Mouse (Mus musculus) frontal cortex, postnatal 25 days (tissue): ENCODE data around the gene P3h3.
A peak's percentile ranks its signal among the peaks of the same experiment; 100 is the strongest.
"Not testable (repeated sequence)": the region's sequence is repeated elsewhere in the genome, so short reads cannot be mapped to it uniquely, and the experiment has no call there.

ENCODE experiments used
- DNase-seq, 2 experiments: peaks; one replicate each; pipeline ENCODE4 v3.0.0; 2022; ENCODE audit warnings: low spot score in 2 of 2

P3h3 gene

DNA sequence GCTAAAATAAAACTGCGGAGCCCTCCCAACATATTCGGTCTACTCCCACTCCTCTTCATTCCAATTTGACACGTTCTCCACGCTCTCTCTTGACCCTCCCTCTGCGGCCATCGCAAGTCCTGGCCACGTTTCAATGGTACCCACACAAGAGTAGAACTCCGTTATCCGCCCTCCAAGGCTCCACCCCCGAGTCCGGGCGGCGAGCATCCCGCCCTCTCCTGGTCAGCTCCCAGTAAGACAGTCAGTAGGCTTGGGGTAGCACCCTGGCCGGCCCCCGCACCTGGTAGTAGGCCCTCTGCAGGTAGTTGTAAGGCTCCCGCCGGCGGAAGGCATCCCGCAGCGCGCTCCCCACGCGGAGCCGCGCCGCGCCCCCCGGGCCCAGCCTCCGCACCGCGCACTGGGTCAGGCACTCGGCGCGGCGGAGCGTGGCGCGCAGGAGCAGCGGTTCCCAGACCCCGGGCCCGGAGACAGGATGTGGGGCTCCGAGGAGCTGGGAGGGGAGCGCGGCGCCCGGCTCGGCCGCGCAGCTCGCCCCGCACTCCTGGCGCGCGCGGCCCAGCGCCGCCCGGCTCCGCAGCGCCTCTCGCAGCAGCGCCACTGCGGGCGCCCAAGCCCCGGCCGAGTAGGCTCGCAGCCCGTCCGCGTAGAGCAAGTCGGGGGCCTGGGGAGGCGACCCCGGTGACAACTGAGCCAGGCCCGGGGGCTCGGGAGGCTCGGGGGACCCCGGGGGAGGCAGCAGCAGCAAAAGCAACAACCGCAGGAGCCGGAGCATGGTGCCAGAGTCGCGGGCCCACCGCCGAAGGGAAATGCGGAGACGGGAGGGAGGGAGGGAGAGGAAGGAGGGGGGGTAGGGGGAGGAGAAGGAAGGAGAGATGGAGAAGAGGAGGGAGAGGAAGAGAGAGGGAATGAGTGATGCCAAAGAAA lies at the start of gene P3h3:
TSS of gene P3h3 (minus strand) at position 837 of the 924 bp plus-strand sequence.
- DNase-seq, result peak; percentile 64 to 81

DNA sequence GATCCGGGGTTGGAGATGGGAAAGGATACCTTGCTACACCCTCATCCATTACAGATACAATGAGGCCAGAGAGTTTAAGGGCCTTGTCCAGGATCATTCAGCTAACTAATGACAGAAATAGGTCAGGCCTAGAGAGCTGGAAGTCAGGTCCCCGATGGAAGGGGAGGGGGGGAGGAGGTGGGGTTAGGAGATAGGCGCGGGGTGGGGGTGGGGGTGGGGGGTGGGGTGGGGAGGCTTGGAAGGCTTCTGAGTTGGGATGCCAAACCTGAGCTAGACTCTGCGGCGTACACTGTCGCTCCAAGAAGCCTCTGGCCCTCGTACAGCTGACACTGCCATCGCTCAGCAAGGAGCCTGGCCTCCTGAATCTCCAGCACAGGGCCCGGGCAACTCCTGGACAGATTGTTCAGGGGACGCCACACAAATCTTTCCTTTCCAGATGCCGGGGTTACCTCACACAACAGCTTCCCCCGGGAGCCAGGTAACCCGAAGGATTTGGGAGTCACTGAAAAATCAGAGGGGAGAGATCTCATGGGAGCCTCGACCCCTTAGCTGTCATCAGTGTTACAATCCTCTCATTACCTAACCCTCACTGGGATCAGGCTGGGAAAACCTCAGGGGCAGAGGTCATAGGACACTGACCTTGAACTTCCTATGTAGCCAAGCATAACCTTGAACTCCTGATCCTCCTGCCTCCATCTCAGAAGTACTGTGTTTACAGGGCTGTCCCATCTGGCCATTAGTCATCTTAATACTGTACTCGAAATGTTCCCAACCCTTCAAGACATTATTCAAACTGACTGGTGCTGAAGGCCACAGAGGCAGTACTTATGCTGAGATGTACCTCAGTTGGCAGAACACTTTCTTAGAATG lies 47.7 kb upstream of the P3h3 start:
- no peak for DNase-seq

DNA sequence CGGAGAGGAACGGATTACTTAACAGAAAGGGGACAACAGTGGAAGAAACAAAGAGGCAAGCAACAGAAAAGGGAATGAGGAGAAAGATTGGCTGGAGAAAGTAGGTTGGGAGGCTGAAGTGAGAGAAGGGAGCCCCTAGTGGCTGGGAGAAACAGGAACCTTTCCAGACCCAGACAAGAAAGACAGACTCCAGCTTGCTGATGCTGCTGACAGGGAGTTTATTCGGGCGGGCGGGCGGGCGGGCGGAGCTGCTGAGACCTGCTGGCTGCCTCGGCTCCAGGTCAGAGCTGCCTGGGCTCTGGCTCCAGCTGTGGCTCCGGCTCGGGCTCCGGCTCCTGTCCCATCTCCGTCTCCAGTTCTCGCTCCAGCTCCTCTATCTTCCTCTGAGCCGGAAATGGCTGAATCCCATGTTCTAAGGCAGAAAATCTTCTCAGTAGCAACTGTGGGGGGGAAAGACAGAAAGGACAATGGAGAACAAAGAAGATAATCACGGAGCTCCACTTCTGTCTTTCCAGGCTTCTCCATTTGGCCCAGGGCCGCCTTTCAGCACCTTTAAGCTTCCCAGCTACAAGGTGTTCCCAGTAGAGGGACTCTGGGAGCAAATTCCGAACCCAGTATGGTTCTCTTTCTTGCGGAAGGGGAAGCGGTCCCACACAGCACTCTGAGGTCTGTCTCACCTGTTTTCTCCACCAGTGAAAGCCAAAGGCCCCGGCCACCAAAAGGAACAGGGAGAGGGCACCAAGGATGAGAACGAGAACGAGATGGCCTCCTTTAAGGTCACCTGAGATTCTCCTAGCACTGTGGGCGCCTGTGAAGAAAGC lies 46.8 kb upstream of the P3h3 start:
- DNase-seq, result peak; percentile 36 to 51

DNA sequence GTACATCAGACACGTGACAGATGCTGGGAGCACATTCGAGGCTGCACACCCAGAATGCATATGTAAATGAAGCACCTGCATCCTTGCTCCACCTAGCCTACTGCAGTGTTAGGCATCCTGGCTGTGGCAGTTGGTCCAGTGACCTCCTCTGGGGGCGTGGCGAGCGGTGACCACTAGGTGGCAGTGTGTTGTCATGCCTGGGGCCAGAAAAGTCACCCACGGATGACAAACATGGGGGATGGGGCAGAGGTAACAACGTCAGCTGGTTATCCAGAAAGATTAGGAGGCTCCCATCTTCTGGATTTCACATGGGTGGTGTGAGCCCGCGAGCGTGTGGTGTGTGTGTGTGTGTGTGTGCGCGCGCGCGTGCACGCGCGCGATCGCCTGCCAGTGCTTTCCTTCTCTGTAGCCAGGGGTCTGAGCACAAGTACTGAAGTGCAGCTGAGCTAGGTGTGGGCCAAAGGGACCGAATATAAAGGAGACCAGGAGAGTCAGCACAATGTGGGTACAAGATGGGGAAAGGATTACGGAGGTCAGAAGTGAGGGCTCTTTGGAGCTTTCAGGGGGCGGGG lies 46.1 kb upstream of the P3h3 start:
- peak; percentile 89 to 93 for DNase-seq

DNA sequence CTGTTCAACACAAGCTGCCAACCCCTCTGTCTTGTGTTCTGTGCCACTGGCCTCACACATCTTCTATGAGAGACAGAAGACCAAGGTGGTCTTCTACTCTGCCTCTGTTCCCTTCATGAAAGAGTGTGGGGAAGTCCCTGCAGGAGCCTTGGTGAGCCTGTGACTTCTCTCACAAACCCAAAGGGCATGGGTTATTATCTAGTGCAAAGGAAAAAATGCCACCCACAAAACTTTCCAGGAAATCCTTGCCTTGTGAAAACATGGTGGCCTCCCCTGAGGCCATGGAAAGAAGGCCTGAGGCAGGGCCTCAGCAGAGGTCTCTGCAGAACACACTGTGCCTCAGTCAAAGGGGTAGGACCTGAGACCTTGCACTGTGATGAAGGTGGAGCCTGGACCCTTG lies 44.3 kb upstream of the P3h3 start:
- no peak for DNase-seq

DNA sequence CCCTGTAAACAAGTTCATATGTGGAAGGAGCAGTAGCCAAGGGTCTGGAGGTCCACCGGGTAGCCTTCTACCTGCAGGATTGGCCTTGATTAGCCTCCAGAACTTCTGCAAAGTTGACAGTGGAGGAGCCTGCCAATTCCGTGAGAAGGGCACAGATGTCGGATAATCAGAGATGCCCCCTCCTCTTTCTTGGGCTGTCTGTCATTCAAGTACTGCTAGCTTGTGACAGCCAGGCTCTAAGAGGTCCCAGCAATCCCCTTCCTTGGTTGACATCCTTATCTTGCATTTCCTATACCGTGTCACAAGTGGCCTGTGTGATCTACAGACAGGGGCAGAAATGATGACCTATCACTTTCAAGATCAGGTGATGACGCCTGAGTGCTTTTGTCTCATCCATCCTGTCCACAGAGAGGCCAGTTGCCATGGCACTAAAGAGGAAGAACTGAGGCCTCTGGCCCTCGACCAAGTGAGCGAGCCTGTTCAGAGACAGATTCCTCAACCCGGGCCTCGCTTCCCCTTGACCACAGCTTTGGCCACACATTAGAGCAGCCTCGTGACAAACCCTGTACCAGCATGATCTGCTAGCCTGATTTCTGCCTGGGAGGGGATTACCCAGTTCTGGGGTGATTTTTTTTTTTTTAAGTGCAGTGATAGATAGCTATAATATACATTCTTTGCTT lies 43.4 kb upstream of the P3h3 start:
- peak in 1 of 2 experiments; percentile 23 for DNase-seq

DNA sequence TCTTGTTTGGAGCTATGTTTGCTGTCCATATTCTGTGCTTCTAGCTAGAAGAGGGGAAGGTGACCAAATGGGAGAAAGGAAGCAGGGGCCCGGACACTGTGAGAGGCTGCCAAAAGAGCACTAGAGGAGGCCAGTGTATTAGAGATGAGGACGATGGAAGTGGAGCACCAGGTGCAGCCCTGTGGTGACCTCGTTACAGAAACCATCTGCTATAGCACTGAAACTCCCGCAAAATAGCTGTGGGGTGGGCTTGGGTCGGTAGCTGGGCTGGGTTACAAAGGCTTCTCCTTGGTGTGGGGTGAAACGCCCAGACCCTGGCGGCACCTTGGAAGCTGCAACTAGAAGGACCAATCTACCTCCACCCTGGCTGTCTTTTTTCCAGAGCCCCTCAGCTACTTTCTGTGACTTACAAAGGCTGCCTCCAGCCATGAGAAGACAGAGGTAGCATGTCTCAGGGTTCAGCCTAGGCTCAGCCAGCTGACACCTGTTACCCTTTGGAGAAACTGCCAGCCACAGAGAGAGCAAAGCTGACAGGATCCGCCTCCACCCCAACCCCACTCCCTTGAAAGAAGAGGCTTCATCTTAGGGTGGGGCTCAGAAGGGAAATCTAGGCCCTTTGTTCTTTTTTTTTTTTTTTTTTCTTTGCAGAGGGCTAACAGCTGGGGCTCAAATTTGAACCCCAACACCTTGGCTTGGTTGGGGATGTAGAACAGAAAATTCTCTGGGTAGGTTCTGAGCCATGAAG lies 42.7 kb upstream of the P3h3 start:
- no peak for DNase-seq

DNA sequence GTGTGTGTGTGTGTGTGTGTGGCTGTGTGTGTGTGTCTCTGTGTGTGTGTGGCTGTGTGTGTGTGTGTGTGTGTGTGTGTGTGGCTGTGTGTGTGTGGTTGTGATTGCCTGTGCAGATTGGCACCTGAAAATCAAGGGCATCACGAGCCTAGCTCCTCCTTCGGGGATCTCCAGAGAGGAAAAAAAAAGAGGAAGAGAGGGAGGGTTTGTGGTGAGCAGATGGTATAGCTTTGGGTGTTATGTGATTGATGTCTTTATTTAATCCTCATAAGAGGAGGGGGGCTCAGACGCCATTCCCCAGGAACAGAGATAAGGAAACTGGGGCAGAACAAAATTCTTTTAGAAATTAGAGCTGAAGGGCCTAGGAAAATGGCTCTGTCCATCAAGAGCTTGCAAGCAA lies 40.8 kb upstream of the P3h3 start:
- no peak for DNase-seq

DNA sequence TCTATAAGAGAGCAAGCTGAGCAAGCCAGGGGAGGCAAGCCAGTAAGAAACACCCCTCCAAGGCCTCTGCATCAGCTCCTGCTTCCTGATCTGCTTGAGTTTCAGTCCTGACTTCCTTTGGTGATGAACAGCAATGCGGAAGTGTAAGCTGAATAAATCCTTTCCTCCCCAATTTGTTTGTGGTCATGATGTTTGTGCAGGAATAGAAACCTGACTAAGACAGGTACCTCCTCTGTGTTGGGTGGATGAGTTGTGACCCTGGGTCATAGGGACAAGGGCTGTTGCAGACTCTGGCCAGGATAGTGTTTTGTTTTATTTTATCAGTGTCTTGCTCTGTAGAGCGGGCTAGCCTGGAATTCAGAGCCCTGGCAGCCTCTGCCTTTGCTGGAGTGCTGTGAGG lies 36.6 kb upstream of the P3h3 start:
- DNase-seq, result not testable (repeated sequence)

DNA sequence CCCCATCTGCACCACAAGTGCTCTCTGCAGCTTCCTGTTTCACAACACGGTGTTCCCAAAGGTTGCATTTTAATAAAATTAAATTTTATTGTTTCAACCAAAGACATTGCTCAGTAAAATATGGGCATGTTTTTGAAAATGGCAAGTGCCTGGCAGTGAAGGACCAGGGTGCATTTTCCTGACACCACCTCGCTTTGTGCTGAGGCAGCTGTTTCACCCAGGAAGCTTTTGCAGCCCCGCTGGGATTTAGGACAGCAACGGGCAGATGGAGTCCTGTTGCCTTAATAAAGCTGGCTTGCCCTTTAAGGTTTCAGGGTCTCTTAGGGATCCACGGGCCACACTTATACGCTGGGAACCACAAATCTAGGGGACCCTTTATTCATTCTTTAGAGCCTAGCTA lies 33.4 kb upstream of the P3h3 start:
- no peak for DNase-seq

DNA sequence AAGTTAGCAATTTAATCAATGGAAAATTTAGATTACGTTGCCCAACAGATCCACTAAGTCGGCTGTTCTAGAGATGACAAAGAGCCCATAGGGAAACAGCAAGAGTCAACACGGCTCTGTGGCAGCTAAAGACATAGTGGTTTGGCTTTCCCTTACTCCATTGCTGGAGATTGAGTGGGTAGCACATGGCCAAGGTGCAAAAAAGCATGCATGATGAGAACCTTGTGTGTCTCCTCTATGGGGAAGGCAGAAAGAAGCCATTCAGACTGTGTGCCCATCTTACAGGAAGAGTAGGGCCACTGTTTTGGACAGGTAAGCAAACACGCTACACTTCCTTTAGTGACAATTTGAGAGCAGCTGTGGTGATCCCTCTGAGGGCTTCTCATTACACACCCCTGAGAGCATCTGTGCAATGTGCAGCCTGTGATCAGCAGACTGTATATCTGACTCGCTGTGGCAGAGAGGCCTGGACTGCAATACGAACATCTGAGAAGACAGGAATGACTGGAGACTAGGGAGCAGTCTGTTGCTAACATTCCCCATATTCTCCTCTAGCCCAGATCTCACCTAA lies 31.1 kb upstream of the P3h3 start:
- no peak for DNase-seq

DNA sequence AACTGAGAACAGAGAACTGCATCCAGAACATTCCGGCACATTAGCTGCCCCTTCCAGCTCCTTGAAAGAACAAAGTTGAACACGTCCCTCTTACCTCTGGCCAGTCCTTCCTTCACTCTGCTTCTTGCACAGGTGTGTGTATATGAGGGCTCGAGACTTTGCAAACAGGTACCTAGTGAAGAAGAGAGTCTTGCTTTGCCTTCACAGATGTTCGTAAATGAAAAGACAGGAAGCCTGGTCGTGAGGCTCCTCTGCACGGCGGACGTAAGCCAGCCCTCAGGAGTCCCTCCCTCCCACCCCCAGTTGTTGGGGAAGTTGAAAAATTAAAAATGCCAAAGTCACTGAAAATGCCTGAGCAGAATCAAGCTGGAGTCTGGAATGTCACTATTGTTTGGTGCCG lies 30.4 kb upstream of the P3h3 start, which contains the start of gene Cd4:
TSS of gene Cd4 (minus strand) at position 236 of the 400 bp plus-strand sequence.
- no peak for DNase-seq

DNA sequence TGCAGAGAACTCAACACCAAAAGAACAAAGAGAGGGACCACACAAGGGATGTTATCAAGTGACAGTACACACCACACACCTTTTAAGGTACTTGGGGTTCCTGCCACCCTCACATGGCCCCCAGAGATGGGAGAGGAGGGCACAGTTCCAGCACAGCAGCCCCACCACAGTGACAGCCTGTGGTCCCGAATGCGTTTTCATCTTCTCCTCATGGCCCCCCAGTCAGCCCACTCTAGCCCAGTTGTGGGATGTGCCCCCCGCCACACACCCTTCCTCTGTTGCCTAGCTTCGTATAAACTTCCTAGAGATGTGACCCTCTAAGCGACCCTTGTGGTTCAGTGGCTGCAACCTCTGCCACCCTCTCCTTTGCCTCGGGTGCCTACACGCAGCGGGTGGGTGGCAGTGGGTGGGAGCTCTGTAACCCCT lies 28.4 kb upstream of the P3h3 start:
- DNase-seq, result no peak

DNA sequence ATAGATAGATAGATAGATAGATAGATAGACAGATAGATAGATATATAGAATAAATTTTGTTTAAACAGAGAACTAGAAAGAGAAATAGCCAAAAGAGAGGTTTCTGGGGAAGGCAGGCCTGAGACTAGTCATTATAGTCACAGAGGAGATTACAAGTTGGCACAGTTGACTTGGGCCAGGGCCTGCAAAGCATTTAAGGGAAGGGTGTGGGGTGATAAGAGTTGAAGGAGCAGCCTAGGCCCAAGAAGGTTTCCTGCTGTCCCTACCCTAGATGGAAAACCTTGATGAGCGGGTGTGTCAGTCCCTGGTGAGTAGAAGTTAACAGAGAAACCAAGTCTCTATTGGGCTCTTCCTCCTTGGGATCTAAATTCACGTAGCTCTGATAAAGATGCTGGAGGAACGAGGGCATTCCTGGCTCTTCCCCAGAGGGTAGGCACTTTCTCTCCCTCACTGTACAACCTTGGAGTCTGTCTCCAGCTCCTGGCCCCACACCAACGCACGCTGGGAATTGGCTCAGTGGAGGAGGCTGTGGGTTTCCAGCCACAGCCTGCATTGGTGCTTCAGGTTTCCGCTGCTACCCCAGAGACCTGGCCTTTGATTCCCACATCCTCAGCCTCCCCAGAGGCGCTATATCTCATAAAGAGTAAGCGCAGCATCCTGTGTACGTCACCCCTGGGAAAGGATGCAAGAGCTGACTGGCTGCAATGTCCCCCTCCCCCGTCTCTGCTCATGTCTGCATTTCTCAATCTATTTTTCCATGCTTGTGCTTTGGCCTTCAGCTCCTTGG lies 27.4 kb upstream of the P3h3 start:
- DNase-seq, result no peak

DNA sequence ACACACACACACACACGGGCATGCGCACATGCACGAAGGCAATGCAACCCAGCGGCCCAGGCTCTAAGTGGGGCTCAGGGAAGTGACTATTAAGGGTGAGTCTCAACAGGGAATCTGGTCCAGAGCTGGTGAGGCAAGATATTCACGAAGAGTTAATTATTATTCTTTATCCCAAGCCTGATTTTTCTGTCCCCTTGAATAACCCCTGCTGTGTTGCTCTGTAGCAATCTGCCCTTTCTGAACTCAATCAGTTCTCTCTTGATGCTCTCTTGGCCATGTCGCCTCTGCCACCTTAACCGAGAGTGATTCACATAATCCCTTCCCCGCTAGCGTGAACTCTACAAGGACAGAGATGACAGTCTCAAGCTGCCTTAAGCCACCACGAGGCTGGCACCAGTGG lies 25.8 kb upstream of the P3h3 start:
- DNase-seq, result no peak

DNA sequence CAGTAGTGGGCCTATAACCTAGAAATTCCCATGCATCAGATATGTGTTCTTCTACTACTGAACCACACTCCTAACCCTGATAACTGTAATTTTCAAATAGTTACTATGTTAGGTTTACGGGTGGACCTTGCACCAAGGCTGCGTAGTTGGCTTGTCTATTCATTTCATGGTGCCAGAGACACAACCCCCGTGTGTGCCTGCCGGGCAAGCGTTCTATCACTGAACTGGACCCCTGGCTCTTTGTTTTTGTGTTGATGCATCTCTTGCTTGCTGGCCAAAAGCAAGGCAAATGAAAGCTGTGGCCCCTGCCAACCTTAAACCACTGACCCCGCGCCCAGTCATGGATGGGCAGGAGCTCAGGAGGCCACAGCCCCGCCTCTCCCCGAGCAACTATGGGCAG lies 24.3 kb upstream of the P3h3 start:
- DNase-seq, result no peak

DNA sequence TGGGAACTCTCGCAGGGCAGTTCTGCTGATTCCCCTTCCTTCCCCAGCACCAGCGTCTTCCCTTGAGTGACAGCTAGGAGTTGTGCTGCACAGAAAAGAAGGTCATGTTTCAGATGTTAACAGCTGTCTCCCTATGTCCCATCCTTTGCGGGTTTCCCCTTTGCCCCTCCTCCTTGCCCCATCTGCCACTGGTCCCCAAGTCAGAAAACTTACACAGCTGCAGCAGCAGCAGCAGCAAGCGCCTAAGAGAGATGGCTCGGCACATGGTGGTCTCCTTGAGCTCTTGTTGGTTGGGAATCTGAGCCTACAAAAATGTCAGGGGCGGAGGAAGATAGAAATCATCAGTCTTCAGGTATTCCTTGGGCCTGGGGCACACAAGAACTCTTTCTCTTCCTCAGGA lies 21.8 kb upstream of the P3h3 start:
- DNase-seq, result no peak

DNA sequence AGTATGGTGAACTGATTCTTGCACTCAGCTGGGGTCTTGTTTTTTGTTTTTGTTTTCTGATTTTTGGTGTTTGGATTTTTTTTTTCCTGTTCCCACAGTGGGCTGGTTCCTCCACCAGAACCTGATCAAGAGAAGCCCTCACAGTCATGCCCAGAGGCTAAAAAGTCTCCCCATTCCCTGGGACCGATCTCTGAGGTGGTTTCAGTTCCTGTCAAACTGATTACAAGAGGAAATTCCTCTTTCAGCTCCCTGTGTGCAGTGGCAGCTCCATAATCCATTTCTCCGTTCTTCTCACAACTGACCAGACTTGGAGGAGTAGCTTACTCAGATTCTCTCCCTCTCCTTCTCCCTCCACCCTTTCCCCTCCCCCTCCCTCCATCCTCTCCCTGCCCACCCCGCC lies 16.8 kb upstream of the P3h3 start:
- no peak for DNase-seq

DNA sequence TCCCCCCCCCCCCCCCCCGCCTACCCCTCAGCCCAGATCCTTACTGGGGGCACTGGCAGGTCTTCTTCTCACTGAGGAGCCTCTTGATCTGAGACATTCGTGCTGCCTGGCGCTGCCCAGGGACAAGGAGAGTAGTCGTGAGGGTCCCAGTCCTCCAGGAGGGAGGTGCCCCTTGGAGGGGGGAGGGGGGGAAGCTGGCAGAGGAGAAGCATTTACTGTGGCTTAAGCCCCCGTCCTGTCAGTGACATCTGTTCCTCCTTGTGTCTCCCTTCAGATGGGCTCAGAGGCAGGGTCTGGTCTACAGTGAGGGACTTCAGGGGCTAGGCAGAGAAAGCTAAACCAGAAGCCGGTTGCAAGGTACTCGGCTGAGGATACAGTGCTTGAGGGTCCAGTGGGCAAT lies 9.0 kb upstream of the P3h3 start:
- DNase-seq, result no peak
